Mouse (Mus musculus) spleen, adult 2 months (tissue): ENCODE data around the gene Gpn2. TPM values are rescaled to one million over a fixed set of nuclear protein-coding genes. Genes with fewer than 3 reads are reported as not detected.
A peak's percentile ranks its signal among the peaks of the same experiment; 100 is the strongest.

Source experiments
- DNase-seq, 2 experiments: peaks; one replicate each; pipeline versions ENCODE4 v3.0.0 to v3.0.0-alpha.2; 2012 to 2021; ENCODE audit warnings: low spot score in 2 of 2, low read depth in 1 of 2
- H3K27ac ChIP-seq: fragments of 200-500 bp; 2 replicates; pipeline ENCODE4 v1.5.1; 2012; ENCODE audit warnings: low read length, inconsistent platforms; ENCODE audit not compliant: insufficient read depth
- H3K27me3 ChIP-seq: fragments of 200-500 bp; 2 replicates; pipeline ENCODE4 v1.6.1; 2012; ENCODE audit warnings: mild to moderate bottlenecking, moderate library complexity, low read length, inconsistent platforms; ENCODE audit not compliant: control insufficient read depth, insufficient read depth
- H3K36me3 ChIP-seq: fragments of 200-500 bp; 2 replicates; pipeline ENCODE4 v1.6.1; 2012; ENCODE audit warnings: mild to moderate bottlenecking, low read length, inconsistent platforms; ENCODE audit not compliant: control insufficient read depth, insufficient read depth
- H3K4me1 ChIP-seq: fragments of 200-500 bp; 2 replicates; pipeline ENCODE4 v1.6.1; 2011; ENCODE audit warnings: inconsistent platforms; ENCODE audit not compliant: control insufficient read depth, insufficient read depth, insufficient read length
- H3K4me3 ChIP-seq: fragments of 200-500 bp; 2 replicates; pipeline ENCODE4 v1.5.1; 2011; ENCODE audit warnings: mild to moderate bottlenecking, inconsistent platforms; ENCODE audit not compliant: insufficient read depth, insufficient read length; ENCODE audit errors: extremely low read depth
- CTCF ChIP-seq: fragments of 200-500 bp; IDR thresholded peaks from 2 replicates; pipeline ENCODE4 v1.5.1; 2011; ENCODE audit warnings: mild to moderate bottlenecking, inconsistent platforms; ENCODE audit not compliant: insufficient read depth, insufficient read length, insufficient replicate concordance; ENCODE audit errors: extremely low read depth
- POLR2A ChIP-seq: fragments of 200-500 bp; IDR thresholded peaks from 2 replicates; pipeline ENCODE4 v1.6.1; 2011; ENCODE audit warnings: low read depth, low read length, inconsistent platforms
- WGBS: fragments of 180-500 bp; shearing (Covaris S2); methylation state at CpG from one replicate; pipeline ENCODE4 v1.1.7; 2018; 5-methylcytosine and 5-hydroxymethylcytosine counted together
- polyA plus RNA-seq: library from polyadenylated mRNA; depleted of rRNA; stranded (reverse); fragments of >200 nt; gene quantifications from 2 replicates; pipeline ENCODE4 v1.2.3, GENCODE M21; 2012; rRNA removed

Gene Gpn2
- polyA plus RNA-seq, 1 experiment = 36.1 TPM

- peak; percentile 6; the same call in 1 of the 2 replicates for TF ChIP-seq POLR2A
- peak; percentile 79 for TF ChIP-seq CTCF
- H3K27ac ChIP-seq = peak overlapping the region; percentile 92
- peaks cover 28% of the 10 kb centered on the region; the same call in 1 of the 2 replicates for H3K4me1 ChIP-seq
- no peaks in the 10 kb centered on the region for H3K27me3 ChIP-seq
- peak; percentile 64 to 92 for DNase-seq
- H3K36me3 ChIP-seq = no peaks in the 10 kb centered on the region
- WGBS = 17% methylated on average over 28 of the region's 47 CpGs
- peak overlapping the region; percentile 91 for H3K4me3 ChIP-seq
Observed at GRCm38 (mm10) chr4:133633332-133634042, 49.3 kb downstream of the Gpn2 start.

GRCm38 (mm10) chr4:133634043-133634410 is 49.9 kb downstream of the Gpn2 start:
- no peak overlapping the region for H3K4me3 ChIP-seq
- 85% methylated on average over 5 of the region's 5 CpGs for WGBS
- TF ChIP-seq CTCF = no peak
- no peak for TF ChIP-seq POLR2A

More at GRCm38 (mm10) chr4:133634043-133634410, 49.9 kb downstream of the Gpn2 start:
- no peak for DNase-seq
- H3K27ac ChIP-seq = no peak overlapping the region
- no peaks in the 10 kb centered on the region for H3K36me3 ChIP-seq
- H3K4me1 ChIP-seq = peaks cover 23% of the 10 kb centered on the region; the same call in 1 of the 2 replicates
- no peaks in the 10 kb centered on the region for H3K27me3 ChIP-seq

Other genes with a start within 250 kb of the Gpn2 start
- gene Wdtc1, start 230.9 kb upstream of the Gpn2 start, polyA plus RNA-seq = 33.0 and 33.3 TPM in 2 replicates
- 39.4 and 46.9 TPM in 2 replicates for gene Slc9a1, start 214.7 kb upstream of the Gpn2 start, polyA plus RNA-seq
- gene Tent5b, start 104.2 kb upstream of the Gpn2 start, polyA plus RNA-seq = 0.30 and 0.31 TPM in 2 replicates
- gene Trnp1, start 85.8 kb upstream of the Gpn2 start, polyA plus RNA-seq = 0.49 and 0.99 TPM in 2 replicates
- 0.65 and 0.76 TPM in 2 replicates for gene Kdf1, start 65.4 kb upstream of the Gpn2 start, polyA plus RNA-seq
- 28.6 and 28.7 TPM in 2 replicates for gene Nudc, start 38.4 kb upstream of the Gpn2 start, polyA plus RNA-seq
- 3.2 and 4.0 TPM in 2 replicates for gene Nr0b2, start 31.0 kb upstream of the Gpn2 start, polyA plus RNA-seq
- gene Gpatch3, start 9.6 kb upstream of the Gpn2 start, polyA plus RNA-seq = 3.7 and 6.0 TPM in 2 replicates
- 15.5 and 26.1 TPM in 2 replicates for gene Sfn, start 17.8 kb downstream of the Gpn2 start, polyA plus RNA-seq
- 133 and 134 TPM in 2 replicates for gene Zdhhc18, start 65.8 kb downstream of the Gpn2 start, polyA plus RNA-seq
- 14.5 and 16.0 TPM in 2 replicates for gene Pigv, start 88.3 kb downstream of the Gpn2 start, polyA plus RNA-seq
- 142 and 150 TPM in 2 replicates for gene Arid1a, start 172.4 kb downstream of the Gpn2 start, polyA plus RNA-seq